Mouse (Mus musculus) megakaryocyte, embryonic 14.5 days (primary cell): Measurements from ENCODE around the gene Gm20517. TPM values are rescaled to one million over a fixed set of nuclear protein-coding genes. Genes with fewer than 3 reads are reported as not detected.
A peak's percentile ranks its signal among the peaks of the same experiment; 100 is the strongest.

Experiments
- H3K27me3 ChIP-seq: replicated peaks from 2 replicates; pipeline ENCODE3; 2012; ENCODE audit warnings: inconsistent platforms
- H3K36me3 ChIP-seq: replicated peaks from 2 replicates; pipeline ENCODE3; 2012; ENCODE audit warnings: low read length, inconsistent platforms, mixed read lengths
- H3K4me1 ChIP-seq: 2 replicates; pipeline ENCODE4 v1.6.1; 2012; ENCODE audit warnings: inconsistent platforms
- H3K4me3 ChIP-seq: replicated peaks from 2 replicates; pipeline ENCODE3; 2012; ENCODE audit warnings: moderate library complexity, mild to moderate bottlenecking, inconsistent platforms
- H3K9me3 ChIP-seq: 2 replicates; pipeline ENCODE4 v1.6.1; 2012; ENCODE audit warnings: inconsistent platforms
- FLI1 ChIP-seq: IDR thresholded peaks from 2 replicates; pipeline ENCODE4 v1.6.1; 2012; ENCODE audit warnings: low read length, inconsistent platforms, mixed read lengths
- GATA1 ChIP-seq: IDR thresholded peaks from 3 replicates; pipeline ENCODE4 v1.6.1; 2012; ENCODE audit warnings: mixed read lengths, low read length, inconsistent platforms, borderline replicate concordance
- polyA plus RNA-seq: library from polyadenylated mRNA; stranded (reverse); fragments of >175 nt; gene quantifications from 2 replicates; pipeline ENCODE4 v1.2.3, GENCODE M21; 2012; ENCODE audit warnings: low replicate concordance; ENCODE audit not compliant: insufficient read depth

The Gm20517 gene
- polyA plus RNA-seq, 1 experiment = 0.29 TPM

GRCm38 (mm10) chr17:47688608-47689575 is 77.5 kb downstream of the Gm20517 start, which contains the start of gene Frs3:
TSS of gene Frs3 (plus strand) at chr17:47689030.
- Histone ChIP-seq H3K9me3 (no peaks in the 10 kb centered on the region), H3K4me3 (peak within 1 kb of the TSS; percentile 94), H3K36me3 (peaks cover 26% of the 10 kb centered on the region), H3K27me3 (peaks cover 49% of the 10 kb centered on the region), H3K4me1 (peaks cover 38% of the 10 kb centered on the region)
- no peak for TF ChIP-seq FLI1
- TF ChIP-seq GATA1 = no peak

- H3K36me3 ChIP-seq = peaks cover 16% of the 10 kb centered on the region
- H3K4me1 ChIP-seq = peaks cover 45% of the 10 kb centered on the region
- peaks cover 55% of the 10 kb centered on the region for H3K27me3 ChIP-seq
- TF ChIP-seq GATA1 (no peak), FLI1 (no peak)
- no peaks in the 10 kb centered on the region for H3K9me3 ChIP-seq
- no peak overlapping the region for H3K4me3 ChIP-seq
Observed at GRCm38 (mm10) chr17:47689894-47690293, 78.5 kb downstream of the Gm20517 start.

GRCm38 (mm10) chr17:47691650-47692049 is 80.3 kb downstream of the Gm20517 start:
- Histone ChIP-seq H3K9me3 (no peaks in the 10 kb centered on the region), H3K27me3 (peaks cover 70% of the 10 kb centered on the region), H3K4me1 (peaks cover 43% of the 10 kb centered on the region), H3K4me3 (no peak overlapping the region), H3K36me3 (no peaks in the 10 kb centered on the region)
- TF ChIP-seq GATA1 (no peak), FLI1 (no peak)

GRCm38 (mm10) chr17:47693671-47694441 is 82.5 kb downstream of the Gm20517 start:
- peak overlapping the region; percentile 93 for H3K4me3 ChIP-seq
- no peaks in the 10 kb centered on the region for H3K36me3 ChIP-seq
- no peaks in the 10 kb centered on the region for H3K9me3 ChIP-seq
- TF ChIP-seq FLI1 (no peak), GATA1 (no peak)
- peaks cover 30% of the 10 kb centered on the region for H3K4me1 ChIP-seq
- peaks cover 87% of the 10 kb centered on the region for H3K27me3 ChIP-seq

GRCm38 (mm10) chr17:47694442-47694502 is 82.9 kb downstream of the Gm20517 start, which contains the start of gene Gm21981:
TSS of gene Gm21981 (minus strand) at chr17:47694455.
- TF ChIP-seq GATA1 (no peak), FLI1 (no peak)
- H3K36me3 ChIP-seq = no peaks in the 10 kb centered on the region
- peak within 1 kb of the TSS; percentile 93 for H3K4me3 ChIP-seq
- H3K9me3 ChIP-seq = no peaks in the 10 kb centered on the region
- H3K27me3 ChIP-seq = peaks cover 86% of the 10 kb centered on the region
- H3K4me1 ChIP-seq = peaks cover 26% of the 10 kb centered on the region

GRCm38 (mm10) chr17:47694503-47695336 is 83.3 kb downstream of the Gm20517 start, which contains the start of gene Prickle4:
TSS of gene Prickle4 (minus strand) at chr17:47694736.
- Histone ChIP-seq H3K27me3 (peaks cover 86% of the 10 kb centered on the region), H3K4me1 (peaks cover 22% of the 10 kb centered on the region), H3K4me3 (peak within 1 kb of the TSS; percentile 93), H3K36me3 (no peaks in the 10 kb centered on the region), H3K9me3 (no peaks in the 10 kb centered on the region)
- TF ChIP-seq GATA1 (no peak), FLI1 (no peak)

GRCm38 (mm10) chr17:47695337-47695710 is 83.9 kb downstream of the Gm20517 start:
- H3K36me3 ChIP-seq = no peaks in the 10 kb centered on the region
- TF ChIP-seq GATA1 = no peak
- H3K4me1 ChIP-seq = peaks cover 19% of the 10 kb centered on the region
- H3K4me3 ChIP-seq = peak overlapping the region; percentile 93
- peaks cover 87% of the 10 kb centered on the region for H3K27me3 ChIP-seq
- H3K9me3 ChIP-seq = no peaks in the 10 kb centered on the region

GRCm38 (mm10) chr17:47698156-47698555 is 86.8 kb downstream of the Gm20517 start:
- H3K4me1 ChIP-seq = peaks cover 19% of the 10 kb centered on the region
- H3K36me3 ChIP-seq = no peaks in the 10 kb centered on the region
- no peak overlapping the region for H3K4me3 ChIP-seq
- peaks cover 90% of the 10 kb centered on the region for H3K27me3 ChIP-seq
- no peaks in the 10 kb centered on the region for H3K9me3 ChIP-seq
- TF ChIP-seq FLI1 = no peak
- TF ChIP-seq GATA1 = no peak

GRCm38 (mm10) chr17:47699055-47699454 is 87.7 kb downstream of the Gm20517 start:
- Histone ChIP-seq H3K4me1 (peaks cover 12% of the 10 kb centered on the region), H3K4me3 (no peak overlapping the region), H3K9me3 (no peaks in the 10 kb centered on the region), H3K36me3 (no peaks in the 10 kb centered on the region), H3K27me3 (peaks cover 89% of the 10 kb centered on the region)
- TF ChIP-seq GATA1 (no peak), FLI1 (no peak)
